Mouse (Mus musculus) ES-Bruce4 (cell line): ENCODE measurements around the gene Erc2.

ENCODE experiments used
- CTCF ChIP-seq: IDR thresholded peaks from one replicate; pipeline ENCODE4 v1.8.1; 2011; ENCODE audit warnings: low read depth, low read length
- POLR2A ChIP-seq: IDR thresholded peaks from one replicate; pipeline ENCODE4 v1.8.1; 2011; ENCODE audit warnings: low read length; ENCODE audit not compliant: insufficient read depth

GRCm38 (mm10) chr14:28147201-28147600, 525.0 kb downstream of the Erc2 start:
- no peak for TF ChIP-seq CTCF
- TF ChIP-seq POLR2A, result no peak
